Mouse (Mus musculus) midbrain, embryonic 16.5 days (tissue): ENCODE data around the gene Rgs13. TPM values are rescaled to one million over a fixed set of nuclear protein-coding genes. Genes with fewer than 3 reads are reported as not detected.

Experiments used
- ATAC-seq: fragments of 200-750 bp; cut with Nextera tagmentation; 2 replicates; pipeline ENCODE4 v1.8.0; 2017; ENCODE audit warnings: moderate TSS enrichment
- H3K27ac ChIP-seq: fragments of 300-500 bp; sonication (generic); 2 replicates; pipeline ENCODE4 v1.5.1; 2014; ENCODE audit warnings: mild to moderate bottlenecking, low read length, mixed read lengths
- H3K27me3 ChIP-seq: fragments of 300-500 bp; sonication (generic); 2 replicates; pipeline ENCODE4 v1.6.1; 2014; ENCODE audit warnings: low read depth, low read length, mixed read lengths; ENCODE audit not compliant: control insufficient read depth, insufficient read depth
- H3K36me3 ChIP-seq: fragments of 300-500 bp; sonication (generic); 2 replicates; pipeline ENCODE4 v1.6.1; 2014; ENCODE audit warnings: mild to moderate bottlenecking, low read length, moderate library complexity, mixed read lengths; ENCODE audit not compliant: control insufficient read depth, insufficient read depth
- H3K4me1 ChIP-seq: fragments of 300-500 bp; sonication (generic); 2 replicates; pipeline ENCODE4 v1.6.1; 2014; ENCODE audit warnings: mild to moderate bottlenecking, low read length, mixed read lengths; ENCODE audit not compliant: control insufficient read depth, insufficient read depth
- H3K4me2 ChIP-seq: fragments of 300-500 bp; sonication (generic); 2 replicates; pipeline ENCODE4 v1.6.1; 2014; ENCODE audit warnings: mild to moderate bottlenecking, low read length, mixed read lengths
- H3K4me3 ChIP-seq: fragments of 300-500 bp; sonication (generic); 2 replicates; pipeline ENCODE4 v1.5.1; 2014; ENCODE audit warnings: low read depth, mild to moderate bottlenecking, low read length, moderate library complexity, mixed read lengths
- H3K9ac ChIP-seq: fragments of 300-500 bp; sonication (generic); 2 replicates; pipeline ENCODE4 v1.6.1; 2014; ENCODE audit warnings: low read depth, low read length, mixed read lengths
- H3K9me3 ChIP-seq: fragments of 300-500 bp; sonication (generic); replicated peaks from 2 replicates; pipeline ENCODE4 v1.6.1; 2014; ENCODE audit warnings: mild to moderate bottlenecking, low read length, mixed read lengths; ENCODE audit not compliant: control insufficient read depth, poor library complexity, severe bottlenecking
- WGBS: fragments of 180-500 bp; shearing (Covaris S2); extraction: QIAGEN DNeasy Blood & Tissue Kit; methylation state at CpG from one replicate; pipeline ENCODE4 v1.1.7; 2014; 5-methylcytosine and 5-hydroxymethylcytosine counted together
- polyA plus RNA-seq: library from polyadenylated mRNA; unstranded; fragments of >200 nt; fragmentation: Nextera tagmentation; extraction: Ambion mirVana; gene quantifications from 2 replicates; pipeline ENCODE4 v1.2.1, GENCODE M21; 2015

Rgs13 gene
- 0.79 and 1.5 TPM in 2 replicates for polyA plus RNA-seq

GRCm38 (mm10) chr1:144177166-144177565, at the start of gene Rgs13:
Rgs13 (minus strand) TSS chr1:144177372.
- ATAC-seq, result no peak
- Histone ChIP-seq H3K27me3 (no peaks in the 10 kb centered on the region), H3K36me3 (no peaks in the 10 kb centered on the region), H3K4me2 (peak within 1 kb of the TSS; percentile 7; the same call in 1 of the 2 replicates), H3K9ac (no peak within 1 kb of the TSS), H3K9me3 (no peaks in the 10 kb centered on the region), H3K4me3 (no peak within 1 kb of the TSS), H3K27ac (no peak within 1 kb of the TSS), H3K4me1 (0 out of 2 replicates have a peak, but pooled peaks cover 3% of the 10 kb centered on the region)
- WGBS, result 22% methylated on average over 5 of the region's 5 CpGs

- Histone ChIP-seq H3K27me3 (no peaks in the 10 kb centered on the region), H3K9me3 (no peaks in the 10 kb centered on the region), H3K36me3 (no peaks in the 10 kb centered on the region), H3K4me3 (no peak overlapping the region), H3K27ac (no peak overlapping the region), H3K9ac (no peak overlapping the region), H3K4me1 (no peaks in the 10 kb centered on the region), H3K4me2 (no peak overlapping the region)
- ATAC-seq, result no peak
Measured at GRCm38 (mm10) chr1:144215230-144215629, 38.1 kb upstream of the Rgs13 start.

- Histone ChIP-seq H3K9ac (no peak overlapping the region), H3K4me1 (no peaks in the 10 kb centered on the region), H3K27me3 (no peaks in the 10 kb centered on the region), H3K4me2 (no peak overlapping the region), H3K27ac (no peak overlapping the region), H3K36me3 (no peaks in the 10 kb centered on the region), H3K9me3 (no peaks in the 10 kb centered on the region), H3K4me3 (no peak overlapping the region)
- 56% methylated on average over 3 of the region's 3 CpGs for WGBS
- ATAC-seq, result no peak
Measured at GRCm38 (mm10) chr1:144210912-144211311, 33.7 kb upstream of the Rgs13 start.

- Histone ChIP-seq H3K27me3 (no peaks in the 10 kb centered on the region), H3K27ac (no peak overlapping the region), H3K4me1 (no peaks in the 10 kb centered on the region), H3K9ac (no peak overlapping the region), H3K4me3 (no peak overlapping the region), H3K36me3 (no peaks in the 10 kb centered on the region), H3K4me2 (no peak overlapping the region), H3K9me3 (no peaks in the 10 kb centered on the region)
- ATAC-seq, result no peak
- 78% methylated on average over 7 of the region's 7 CpGs for WGBS
Measured at GRCm38 (mm10) chr1:144206281-144207061, 29.3 kb upstream of the Rgs13 start.

GRCm38 (mm10) chr1:144204766-144205165, 27.6 kb upstream of the Rgs13 start:
- no peak overlapping the region for H3K27ac ChIP-seq

GRCm38 (mm10) chr1:144202939-144203338, 25.8 kb upstream of the Rgs13 start:
- ATAC-seq, result no peak
- no peak overlapping the region for H3K4me3 ChIP-seq
- no peaks in the 10 kb centered on the region for H3K36me3 ChIP-seq
- no peaks in the 10 kb centered on the region for H3K27me3 ChIP-seq
- 90% methylated on average over 4 of the region's 4 CpGs for WGBS
- H3K27ac ChIP-seq, result no peak overlapping the region
- H3K4me1 ChIP-seq, result no peaks in the 10 kb centered on the region
- H3K9me3 ChIP-seq, result no peaks in the 10 kb centered on the region
- no peak overlapping the region for H3K4me2 ChIP-seq
- H3K9ac ChIP-seq, result no peak overlapping the region

More at GRCm38 (mm10) chr1:144204766-144205165, 27.6 kb upstream of the Rgs13 start:
- H3K4me1 ChIP-seq, result no peaks in the 10 kb centered on the region
- 92% methylated on average over 2 of the region's 2 CpGs for WGBS
- H3K9me3 ChIP-seq, result no peaks in the 10 kb centered on the region
- H3K9ac ChIP-seq, result no peak overlapping the region
- H3K4me3 ChIP-seq, result no peak overlapping the region
- H3K27me3 ChIP-seq, result no peaks in the 10 kb centered on the region
- no peak for ATAC-seq
- H3K36me3 ChIP-seq, result no peaks in the 10 kb centered on the region
- H3K4me2 ChIP-seq, result no peak overlapping the region

- H3K4me2 ChIP-seq, result no peak overlapping the region
- 74% methylated on average over 2 of the region's 2 CpGs for WGBS
- ATAC-seq, result no peak
- no peaks in the 10 kb centered on the region for H3K4me1 ChIP-seq
- no peak overlapping the region for H3K9ac ChIP-seq
- no peak overlapping the region for H3K27ac ChIP-seq
- H3K27me3 ChIP-seq, result no peaks in the 10 kb centered on the region
- H3K4me3 ChIP-seq, result no peak overlapping the region
- no peaks in the 10 kb centered on the region for H3K36me3 ChIP-seq
- no peaks in the 10 kb centered on the region for H3K9me3 ChIP-seq
Measured at GRCm38 (mm10) chr1:144200496-144200895, 23.3 kb upstream of the Rgs13 start.

- Histone ChIP-seq H3K4me1 (no peaks in the 10 kb centered on the region), H3K4me2 (no peak overlapping the region), H3K4me3 (no peak overlapping the region), H3K27me3 (no peaks in the 10 kb centered on the region), H3K9ac (no peak overlapping the region), H3K36me3 (no peaks in the 10 kb centered on the region), H3K9me3 (no peaks in the 10 kb centered on the region), H3K27ac (no peak overlapping the region)
- no peak for ATAC-seq
- 79% methylated on average over 1 of the region's 1 CpGs for WGBS
Measured at GRCm38 (mm10) chr1:144199538-144199937, 22.4 kb upstream of the Rgs13 start.

- Histone ChIP-seq H3K27ac (no peak overlapping the region), H3K9ac (no peak overlapping the region), H3K4me3 (no peak overlapping the region), H3K27me3 (no peaks in the 10 kb centered on the region), H3K4me2 (no peak overlapping the region), H3K4me1 (no peaks in the 10 kb centered on the region), H3K9me3 (no peaks in the 10 kb centered on the region), H3K36me3 (no peaks in the 10 kb centered on the region)
- ATAC-seq, result no peak
- 32% methylated on average over 3 of the region's 3 CpGs for WGBS
Measured at GRCm38 (mm10) chr1:144197684-144198083, 20.5 kb upstream of the Rgs13 start.
